Mouse (Mus musculus): Measurements from ENCODE around the gene Rsrp1.
A peak's percentile ranks its signal among the peaks of the same experiment; 100 is the strongest.

Rsrp1 gene

GRCm38 (mm10) chr4:134963021-134963776 is 39.8 kb downstream of the Rsrp1 start:
- peak; percentile 52 to 68 for DNase-seq (ENCODE audit: low spot score in 2 of 2)

DNA sequence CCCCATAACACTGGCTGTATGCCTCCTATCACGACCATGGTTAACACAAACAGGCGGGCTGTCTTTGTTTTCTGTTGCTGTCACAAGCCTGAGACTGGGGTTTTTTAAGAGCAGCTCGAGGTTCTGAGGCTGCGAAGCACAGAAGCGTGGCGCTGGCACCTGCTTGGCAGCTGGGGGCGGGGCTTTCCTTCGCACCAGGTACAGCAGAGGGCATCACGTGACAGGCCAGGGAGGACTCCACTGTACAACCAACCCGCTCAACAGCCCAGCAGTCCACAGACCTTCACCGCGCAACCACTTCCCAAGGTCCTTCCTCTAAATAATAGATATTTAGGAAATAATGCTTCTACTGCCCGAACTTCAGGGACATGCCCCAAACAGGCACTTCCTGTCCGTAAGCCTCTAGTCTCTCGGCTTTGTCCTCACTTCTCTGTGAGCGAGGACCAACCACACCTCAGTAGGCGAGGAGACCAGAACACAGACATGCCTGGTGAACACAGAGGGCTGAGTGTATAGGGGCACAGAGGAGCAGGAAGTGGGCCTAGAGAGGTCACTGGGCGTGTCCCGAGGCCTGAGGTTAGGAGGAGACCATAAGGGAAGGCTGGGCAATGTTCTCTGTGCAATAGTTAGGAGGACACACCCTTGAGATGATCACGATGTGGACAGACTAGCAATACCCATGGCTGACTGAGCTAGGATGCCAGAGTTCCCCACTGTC is 44.7 kb downstream of the Rsrp1 start:
- no peak for DNase-seq (ENCODE audit: low spot score in 2 of 2)

DNA sequence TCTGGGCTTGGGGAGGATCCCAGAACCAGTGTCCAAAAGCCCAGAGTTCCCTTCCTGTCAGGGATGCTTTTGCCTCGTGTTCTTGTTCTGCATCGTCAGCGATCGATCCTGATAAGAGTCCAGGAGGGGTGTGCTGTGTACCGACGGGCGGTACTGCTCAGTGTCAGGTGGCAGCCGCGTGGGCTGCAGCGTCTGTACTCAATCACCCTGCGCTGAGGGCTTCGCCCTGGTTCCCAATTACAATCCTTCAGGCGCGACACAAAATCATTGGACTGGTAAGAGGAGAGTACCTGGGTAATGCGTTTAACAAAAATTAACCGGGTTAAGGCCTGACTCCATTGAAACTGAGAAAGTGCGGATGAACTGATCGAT is 45.2 kb downstream of the Rsrp1 start:
- DNase-seq (ENCODE audit: low spot score in 2 of 2): no peak

DNA sequence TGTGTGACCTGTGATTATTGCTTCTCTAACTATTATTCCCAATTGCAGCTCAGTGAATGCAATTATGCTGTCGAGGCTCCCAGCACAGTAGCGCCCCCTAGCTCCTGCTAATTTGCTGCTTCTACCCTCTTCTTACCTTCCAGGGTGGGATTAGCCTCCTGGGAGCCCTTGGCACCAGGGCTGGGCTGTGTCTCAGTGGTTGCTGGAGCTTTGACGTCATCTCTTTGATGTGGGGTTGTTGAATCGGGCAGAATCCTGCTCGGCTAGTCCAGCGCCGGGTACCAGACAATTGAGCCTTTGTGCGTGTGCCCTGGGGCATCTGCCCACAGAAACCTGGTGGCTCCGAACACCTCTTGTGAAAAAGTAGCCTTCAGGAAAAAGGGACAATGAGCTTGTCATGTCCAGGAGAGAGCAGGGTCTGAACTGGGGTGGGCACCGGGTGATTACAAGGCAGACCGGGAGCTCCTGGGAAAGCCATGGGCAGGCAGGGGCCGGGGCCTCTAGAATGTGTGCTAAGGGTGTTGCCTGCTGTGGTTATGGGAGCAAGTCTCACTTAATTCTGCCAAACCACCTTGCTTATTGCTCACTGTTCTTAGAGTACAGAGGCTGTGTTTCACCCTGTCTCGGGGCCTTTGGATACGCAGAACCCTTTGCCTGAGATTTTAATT is 52.0 kb downstream of the Rsrp1 start:
- DNase-seq (ENCODE audit: low spot score in 2 of 2): no peak

DNA sequence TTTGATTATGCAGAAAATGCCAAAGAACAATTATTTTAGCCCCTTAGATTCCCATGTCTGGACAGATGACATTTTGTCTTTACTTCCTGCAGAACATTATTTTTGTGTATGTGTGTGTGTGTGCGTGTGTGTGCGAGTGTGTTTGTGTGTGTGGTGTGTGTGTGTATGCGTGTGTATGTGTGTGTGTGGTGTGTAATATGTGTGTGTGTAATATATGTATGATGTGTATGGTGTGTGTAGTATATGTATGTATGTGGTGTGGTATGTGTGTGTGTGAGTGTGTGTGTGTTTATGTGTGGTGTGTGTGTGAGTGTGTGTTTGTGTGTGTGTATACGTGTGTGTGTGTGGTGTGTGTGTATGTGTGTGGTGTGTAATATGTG is 52.5 kb downstream of the Rsrp1 start:
- no peak for DNase-seq (ENCODE audit: low spot score in 2 of 2)

All from spleen, postnatal 14 days (tissue).